In genomic region chr2:117386981-117387705, GRCm38 (mm10) we compare ENCODE assay signal across 17 mouse cellular contexts. TPM values are rescaled to one million over a fixed set of nuclear protein-coding genes. Genes with fewer than 3 reads are reported as not detected.
DNase-seq lines count a peak whose midpoint lies in the region; ATAC-seq and TF ChIP-seq lines count a peak whose summit lies in the region.
"Had no signal": no experiment of that assay in that cellular context is flagged by ENCODE, and none has a peak within 500 bp of the region (broad histone marks: within the 10 kb centered on the region; RNA-seq: fewer than 3 reads in every experiment).

No protein-coding gene starts in this region.

- no peaks in the 10 kb centered on the region for H3K27me3 ChIP-seq in forebrain, embryonic 10.5 days (ENCODE audit: poor library complexity, severe bottlenecking)
- no peaks in the 10 kb centered on the region for H3K27me3 ChIP-seq in stomach, postnatal 0 days (ENCODE audit: control insufficient read depth, insufficient read depth, low read length)
- no peaks in the 10 kb centered on the region for H3K27me3 ChIP-seq in midbrain, postnatal 0 days (ENCODE audit: insufficient read depth, low read length)
- H3K27me3 ChIP-seq: embryonic facial prominence, embryonic 12.5 days; heart, embryonic 15.5 days; liver, embryonic 12.5 days; lung, embryonic 15.5 days had no signal

- ATAC-seq in stomach, postnatal 0 days (ENCODE audit: low FRiP score, low TSS enrichment): no peak
- no peak for ATAC-seq in midbrain, postnatal 0 days (ENCODE audit: low FRiP score)
- ATAC-seq: liver, embryonic 12.5 days had no signal

- no peak for TF ChIP-seq EP300 in stomach, postnatal 0 days (optimal IDR thresholded peaks at IDR 0.05)

- no peak overlapping the region for H3K4me2 ChIP-seq in stomach, postnatal 0 days (replicated peaks; ENCODE audit: low read depth)
- H3K4me2 ChIP-seq in midbrain, postnatal 0 days (ENCODE audit: low read depth, low read length, poor library complexity, severe bottlenecking): no peak overlapping the region
- H3K4me2 ChIP-seq: embryonic facial prominence, embryonic 12.5 days; liver, embryonic 12.5 days; lung, embryonic 15.5 days had no signal

- no peak overlapping the region for H3K4me3 ChIP-seq in forebrain, embryonic 10.5 days
- H3K4me3 ChIP-seq in stomach, postnatal 0 days (ENCODE audit: low read depth, low read length): no peak overlapping the region
- H3K4me3 ChIP-seq in midbrain, postnatal 0 days (ENCODE audit: low read depth, low read length): no peak overlapping the region
- H3K4me3 ChIP-seq: embryonic facial prominence, embryonic 12.5 days; heart, embryonic 15.5 days; liver, embryonic 12.5 days; lung, embryonic 15.5 days had no signal

- H3K27ac ChIP-seq in forebrain, embryonic 10.5 days: no peak overlapping the region
- H3K27ac ChIP-seq in stomach, postnatal 0 days (replicated peaks): no peak overlapping the region
- no peak overlapping the region for H3K27ac ChIP-seq in midbrain, postnatal 0 days (ENCODE audit: low read depth, low read length)
- H3K27ac ChIP-seq: embryonic facial prominence, embryonic 12.5 days; liver, embryonic 12.5 days; lung, embryonic 15.5 days had no signal

- H3K9ac ChIP-seq in stomach, postnatal 0 days (ENCODE audit: low read length): no peak overlapping the region
- H3K9ac ChIP-seq in midbrain, postnatal 0 days (replicated peaks; ENCODE audit: low read length, poor library complexity, severe bottlenecking): no peak overlapping the region
- H3K9ac ChIP-seq: embryonic facial prominence, embryonic 12.5 days; heart, embryonic 15.5 days; liver, embryonic 12.5 days; lung, embryonic 15.5 days had no signal

- no peak for TF ChIP-seq CTCF in stomach, postnatal 0 days (IDR thresholded peaks at IDR 0.05; ENCODE audit: low read depth)
- no peak for TF ChIP-seq CTCF in midbrain, postnatal 0 days (IDR thresholded peaks at IDR 0.05)

- no peaks in the 10 kb centered on the region for H3K36me3 ChIP-seq in forebrain, embryonic 10.5 days (replicated peaks)
- no peaks in the 10 kb centered on the region for H3K36me3 ChIP-seq in stomach, postnatal 0 days (ENCODE audit: control insufficient read depth, insufficient read depth, low read length)
- no peaks in the 10 kb centered on the region for H3K36me3 ChIP-seq in midbrain, postnatal 0 days (ENCODE audit: insufficient read depth, low read length)
- H3K36me3 ChIP-seq: embryonic facial prominence, embryonic 12.5 days; heart, embryonic 15.5 days; liver, embryonic 12.5 days; lung, embryonic 15.5 days had no signal

- H3K9me3 ChIP-seq in forebrain, embryonic 10.5 days: no peaks in the 10 kb centered on the region
- H3K9me3 ChIP-seq in stomach, postnatal 0 days (ENCODE audit: control insufficient read depth, low read length): no peaks in the 10 kb centered on the region
- H3K9me3 ChIP-seq in midbrain, postnatal 0 days (ENCODE audit: low read length): no peaks in the 10 kb centered on the region
- H3K9me3 ChIP-seq: embryonic facial prominence, embryonic 12.5 days; heart, embryonic 15.5 days; liver, embryonic 12.5 days; lung, embryonic 15.5 days had no signal

- 86% methylated on average over 12 of the region's 12 CpGs for WGBS in forebrain, embryonic 10.5 days
- 80% methylated on average over 12 of the region's 12 CpGs for WGBS in stomach, postnatal 0 days
- WGBS in midbrain, postnatal 0 days: 84% methylated on average over 12 of the region's 12 CpGs

- peaks cover 8% of the 10 kb centered on the region; the same call in 1 of the 2 replicates for H3K4me1 ChIP-seq in forebrain, embryonic 10.5 days
- H3K4me1 ChIP-seq in stomach, postnatal 0 days (replicated peaks; ENCODE audit: control insufficient read depth, insufficient read depth): no peaks in the 10 kb centered on the region
- H3K4me1 ChIP-seq in midbrain, postnatal 0 days (ENCODE audit: insufficient read depth, low read length): peaks cover 5% of the 10 kb centered on the region; the same call in 1 of the 2 replicates
- H3K4me1 ChIP-seq: embryonic facial prominence, embryonic 12.5 days; liver, embryonic 12.5 days; lung, embryonic 15.5 days had no signal

- peak; percentile 78 for DNase-seq in right cerebral cortex, adult 18-20 months
- DNase-seq in right cerebral cortex, postnatal 14 days: no peak
- peak; percentile 45 for DNase-seq in layer of hippocampus, adult 9-10 months (ENCODE audit: low spot score)
- DNase-seq in left cerebral cortex, postnatal 14 days (ENCODE audit: low spot score in 2 of 2): peak; percentile 57 to 65
- no peak for DNase-seq in forebrain, embryonic 10.5 days (ENCODE audit: extremely low spot score, low spot score)
- DNase-seq in stomach, postnatal 0 days (ENCODE audit: low spot score): no peak
- no peak for DNase-seq in midbrain, postnatal 0 days (ENCODE audit: low spot score)
- DNase-seq: B cell, adult 2 months; cerebellum, adult 11 months; gastrocnemius, postnatal 10 days; midbrain, embryonic 14.5 days; thymus, postnatal 4 days had no signal

- intact Hi-C loops in left cerebral cortex, postnatal 14 days (cut with DNase I): loop anchor here (1.0 to 2.0 kb wide), 2 partner anchors 44 to 52 kb away; partner anchors contain the start of gene Rasgrp1

RNA-seq across cellular contexts. Expression of gene Rasgrp1, which starts 44.3 kb away (rescaled TPM):
- 100 to 1,000 TPM; 271 to 278 TPM for total RNA-seq in left cerebral cortex, postnatal 14 days (2021)
- 3.6 and 4.8 TPM in 2 replicates for polyA plus RNA-seq in forebrain, embryonic 10.5 days (2016; fragmentation: Nextera tagmentation; extraction: Ambion mirVana)
- 2.5 and 2.7 TPM in 2 replicates for polyA plus RNA-seq in stomach, postnatal 0 days (2015; fragmentation: Nextera tagmentation; extraction: Ambion mirVana)
- 5.4 and 6.6 TPM in 2 replicates for total RNA-seq in midbrain, postnatal 0 days (2014; rRNA removed)
- 3.1 and 3.5 TPM in 2 replicates for polyA plus RNA-seq in midbrain, postnatal 0 days (2015; fragmentation: Nextera tagmentation; extraction: Ambion mirVana)
- total RNA-seq: megakaryocyte progenitor cell, adult 5-6 weeks had no signal

Comparison
In these comparisons a context has a peak if more than half of its experiments do, and no peak if none do; other contexts are left out.
1. DNase-seq: peak in right cerebral cortex, adult 18-20 months (single experiment), layer of hippocampus, adult 9-10 months (single experiment) and left cerebral cortex, postnatal 14 days (2 of 2); none in right cerebral cortex, postnatal 14 days (single experiment), forebrain, embryonic 10.5 days (single experiment), stomach, postnatal 0 days (single experiment) and midbrain, postnatal 0 days (single experiment).